Mouse (Mus musculus) stomach, postnatal 0 days (tissue): ENCODE results near the gene Rnase10.

ENCODE experiments used
- CTCF ChIP-seq: IDR thresholded peaks from 2 replicates; pipeline ENCODE4 v1.5.1; 2016; ENCODE audit warnings: antibody characterized with exemption, low read depth, mild to moderate bottlenecking, moderate library complexity
- EP300 ChIP-seq: optimal IDR thresholded peaks from 2 replicates; pipeline ENCODE3; 2016; ENCODE audit warnings: antibody characterized with exemption

GRCm38 (mm10) chr14:51035206-51035605 is 27.7 kb downstream of the Rnase10 start:
- TF ChIP-seq CTCF (no peak), EP300 (no peak)
